Mouse (Mus musculus) gastrocnemius, postnatal 36 days (tissue): ENCODE results near the gene Gm38431. TPM values are rescaled to one million over a fixed set of nuclear protein-coding genes. Genes with fewer than 3 reads are reported as not detected.

ENCODE experiments used
- DNase-seq, 2 experiments: peaks; one replicate each; pipeline ENCODE4 v3.0.0; 2022
- intact Hi-C: fragments of 180-260 bp; cut with DNase I; formaldehyde crosslinking; loops from one replicate; pipeline ENCODE4 v1.15.1; 2025
- microRNA-seq, 2 experiments: library from miRNA; unstranded; fragments of <30 nt; microRNA quantifications; one replicate each; pipeline ENCODE4 v1.2.0; 2021
- total RNA-seq, 2 experiments: library from RNA; stranded (reverse); gene quantifications; 2 replicates each; pipeline ENCODE4 v1.2.3; 2021

The Gm38431 gene
- total RNA-seq, 2 experiments from 2014 or later = 1.6 TPM

- DNase-seq = no peak
- intact Hi-C loops = no loop called here
Measured at GRCm38 (mm10) chr9:21027774-21028290, 64.0 kb downstream of the Gm38431 start.

- intact Hi-C loops = no loop called here
- DNase-seq = no peak
Measured at GRCm38 (mm10) chr9:21026849-21027248, 64.9 kb downstream of the Gm38431 start.

- intact Hi-C loops = no loop called here
- DNase-seq = no peak
Measured at GRCm38 (mm10) chr9:21025258-21025810, 66.5 kb downstream of the Gm38431 start.

GRCm38 (mm10) chr9:21022726-21023125 lies 69.1 kb downstream of the Gm38431 start:
- intact Hi-C loops = no loop called here
- no peak for DNase-seq

GRCm38 (mm10) chr9:21022288-21022687 lies 69.5 kb downstream of the Gm38431 start:
- intact Hi-C loops = no loop called here

GRCm38 (mm10) chr9:21021363-21021762 lies 70.4 kb downstream of the Gm38431 start:
- intact Hi-C loops = no loop called here
- no peak for DNase-seq

More at GRCm38 (mm10) chr9:21022288-21022687, 69.5 kb downstream of the Gm38431 start:
- DNase-seq = no peak

GRCm38 (mm10) chr9:21018600-21018999 lies 73.2 kb downstream of the Gm38431 start:
- intact Hi-C loops = no loop called here

More at GRCm38 (mm10) chr9:21018600-21018999, 73.2 kb downstream of the Gm38431 start:
- no peak for DNase-seq

Small RNA genes lying within 50 kb of the gene (microRNA-seq; reads per million reads assigned to microRNA genes)
- gene Mir1900 = 0 reads per million in 2 experiments
- gene Mir7082 = 0 to 0.36 reads per million in 2 experiments

Other genes with a start within 250 kb of the Gm38431 start
- gene A230050P20Rik, start 223.4 kb downstream of the Gm38431 start, total RNA-seq = 1 to 10 TPM; 1.7 TPM
- 1 to 10 TPM; 3.8 to 5.2 TPM for gene Angptl6, start 212.3 kb downstream of the Gm38431 start, total RNA-seq
- gene Ppan, start 203.8 kb downstream of the Gm38431 start, total RNA-seq = 1 to 10 TPM; 6.1 to 8.7 TPM
- 10 to 100 TPM; 88.8 to 96.0 TPM for gene Eif3g, start 193.4 kb downstream of the Gm38431 start, total RNA-seq
- gene Dnmt1, start 132.1 kb downstream of the Gm38431 start, total RNA-seq = 1 to 10 TPM; 6.0 to 7.7 TPM
- 1 to 10 TPM; 1.5 to 1.6 TPM for gene S1pr2, start 115.2 kb downstream of the Gm38431 start, total RNA-seq
- gene Mrpl4, start 89.3 kb downstream of the Gm38431 start, total RNA-seq = 10 to 100 TPM; 58.5 to 58.7 TPM
- gene Icam1, start 76.0 kb downstream of the Gm38431 start, total RNA-seq = 1 to 10 TPM; 1.9 to 2.1 TPM
- gene Icam4, start 62.6 kb downstream of the Gm38431 start, total RNA-seq = 1 to 10 TPM; 1.2 to 1.7 TPM
- not detected for gene Icam5, start 59.9 kb downstream of the Gm38431 start, total RNA-seq
- gene Zglp1, start 24.9 kb downstream of the Gm38431 start, total RNA-seq = not detected
- gene Gm49373, start 18.9 kb downstream of the Gm38431 start, total RNA-seq = under 1 TPM in 1 of 2 experiments, not detected in 1; 0.17 TPM
- 10 to 100 TPM; 37.5 to 40.4 TPM for gene Fdx1l, start 18.4 kb downstream of the Gm38431 start, total RNA-seq
- 10 to 100 TPM; 13.8 to 17.9 TPM for gene Raver1, start within 50 bp of the Gm38431 start, total RNA-seq
- 1 to 10 TPM; 4.2 to 4.4 TPM for gene Tyk2, start 39.2 kb upstream of the Gm38431 start, total RNA-seq
- 100 to 1,000 TPM; 123 to 126 TPM for gene Cdc37, start 58.0 kb upstream of the Gm38431 start, total RNA-seq
- gene Pde4a, start 73.7 kb upstream of the Gm38431 start, total RNA-seq = 10 to 100 TPM; 42.2 to 53.9 TPM
- gene Keap1, start 147.4 kb upstream of the Gm38431 start, total RNA-seq = 10 to 100 TPM; 56.5 to 58.3 TPM
- gene S1pr5, start 156.4 kb upstream of the Gm38431 start, total RNA-seq = under 1 TPM in 1 of 2 experiments, not detected in 1; 0.12 TPM
- gene Atg4d, start 173.3 kb upstream of the Gm38431 start, total RNA-seq = 10 to 100 TPM; 62.0 to 65.7 TPM
- gene Kri1, start 196.0 kb upstream of the Gm38431 start, total RNA-seq = 10 to 100 TPM in 1 of 2 experiments, 1 to 10 TPM in 1; 9.1 to 11.6 TPM
- gene Cdkn2d, start 199.4 kb upstream of the Gm38431 start, total RNA-seq = 10 to 100 TPM in 1 of 2 experiments, 1 to 10 TPM in 1; 8.4 to 10.1 TPM
- not detected for gene Ap1m2, start 220.3 kb upstream of the Gm38431 start, total RNA-seq
- gene Slc44a2, start 228.7 kb upstream of the Gm38431 start, total RNA-seq = 100 to 1,000 TPM; 135 to 148 TPM